Mouse (Mus musculus): ENCODE data around the gene Mertk.

- TF ChIP-seq CTCF (IDR thresholded peaks at IDR 0.05) (no peak), EP300 (IDR thresholded peaks at IDR 0.05) (no peak)
Observed at GRCm38 (mm10) chr2:128770557-128770956, 71.8 kb downstream of the Mertk start.
